Mouse (Mus musculus): ENCODE measurements around the gene Dhx32. TPM values are rescaled to one million over a fixed set of nuclear protein-coding genes. Genes with fewer than 3 reads are reported as not detected.
"Not testable (repeated sequence)": the region's sequence is repeated elsewhere in the genome, so short reads cannot be mapped to it uniquely, and the experiment has no call there.

Dhx32 gene
- polyA plus RNA-seq, 1 experiment from 2014 or later = 27.7 TPM

DNA sequence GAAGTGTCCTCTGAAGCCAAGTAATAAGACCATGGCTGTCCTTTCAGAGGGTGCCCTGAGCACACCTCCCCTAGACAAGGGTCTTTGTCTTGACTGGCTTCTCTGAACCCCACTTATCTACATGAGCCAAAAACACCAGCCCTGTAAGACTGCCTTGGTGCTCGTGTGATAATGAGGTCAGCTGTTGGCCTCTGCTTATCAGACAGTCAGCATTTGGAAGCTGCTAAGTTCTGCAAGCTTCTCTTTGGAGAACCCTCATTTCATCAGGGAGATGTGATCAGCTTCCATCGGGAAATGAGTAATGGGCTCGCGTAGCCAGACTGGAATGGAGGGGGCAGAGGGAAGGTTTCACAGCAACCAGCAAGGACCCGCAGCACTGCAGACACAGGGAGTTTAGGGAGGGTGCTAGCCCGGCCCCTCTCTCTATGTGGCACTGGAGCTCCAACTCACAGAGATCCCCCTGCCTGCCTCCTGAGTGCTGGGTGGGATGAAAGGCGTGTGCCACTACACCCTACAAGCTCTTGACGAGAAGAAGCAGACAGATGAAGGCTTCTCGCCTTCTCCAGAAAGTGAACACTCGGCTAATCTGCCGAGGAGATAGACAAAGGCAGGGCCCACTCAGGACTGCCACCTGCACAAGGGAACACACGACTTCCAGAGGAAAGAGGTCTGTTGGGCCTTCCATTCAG is 84.4 kb downstream of the Dhx32 start:
- no peak overlapping the region for H3K4me2 ChIP-seq (ENCODE audit: low read depth, low read length)
- H3K4me1 ChIP-seq (replicated peaks; ENCODE audit: control insufficient read depth, insufficient read depth, low read length) = no peaks in the 10 kb centered on the region
- H3K27ac ChIP-seq (ENCODE audit: low read length) = no peak overlapping the region
- H3K36me3 ChIP-seq (ENCODE audit: control insufficient read depth, insufficient read depth, low read length) = peaks cover 2% of the 10 kb centered on the region; the same call in 1 of the 2 replicates
- WGBS = 77% methylated on average over 12 of the region's 12 CpGs
- no peaks in the 10 kb centered on the region for H3K27me3 ChIP-seq (ENCODE audit: control insufficient read depth, insufficient read depth, low read depth, low read length)
- no peak for ATAC-seq (ENCODE audit: low read depth)
- no peak overlapping the region for H3K4me3 ChIP-seq (ENCODE audit: low read length)
- H3K9ac ChIP-seq (ENCODE audit: low read length) = no peak overlapping the region
- no peaks in the 10 kb centered on the region for H3K9me3 ChIP-seq (ENCODE audit: control insufficient read depth, low read length)

DNA sequence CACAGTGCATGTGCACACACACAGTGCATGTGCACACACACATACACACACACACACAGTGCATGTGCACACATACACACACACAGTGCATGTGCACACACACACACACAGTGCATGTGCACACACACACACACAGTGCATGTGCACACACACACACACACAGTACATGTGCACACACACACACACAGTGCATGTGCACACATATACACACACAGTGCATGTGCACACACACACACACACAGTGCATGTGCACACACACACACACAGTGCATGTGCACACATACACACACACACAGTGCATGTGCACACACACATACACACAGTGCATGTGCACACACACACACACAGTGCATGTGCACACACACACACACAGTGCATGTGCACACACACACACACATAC is 96.9 kb downstream of the Dhx32 start:
- not testable (repeated sequence) for H3K9ac ChIP-seq (ENCODE audit: low read length); H3K27me3 ChIP-seq (ENCODE audit: control insufficient read depth, insufficient read depth, low read depth, low read length); ATAC-seq (ENCODE audit: low read depth); H3K4me1 ChIP-seq (replicated peaks; ENCODE audit: control insufficient read depth, insufficient read depth, low read length); H3K4me2 ChIP-seq (ENCODE audit: low read depth, low read length); H3K27ac ChIP-seq (ENCODE audit: low read length); H3K4me3 ChIP-seq (ENCODE audit: low read length)
- Histone ChIP-seq H3K36me3 (ENCODE audit: control insufficient read depth, insufficient read depth, low read length) (peaks cover 19% of the 10 kb centered on the region), H3K9me3 (ENCODE audit: control insufficient read depth, low read length) (peaks cover 14% of the 10 kb centered on the region; the same call in 1 of the 2 replicates)

DNA sequence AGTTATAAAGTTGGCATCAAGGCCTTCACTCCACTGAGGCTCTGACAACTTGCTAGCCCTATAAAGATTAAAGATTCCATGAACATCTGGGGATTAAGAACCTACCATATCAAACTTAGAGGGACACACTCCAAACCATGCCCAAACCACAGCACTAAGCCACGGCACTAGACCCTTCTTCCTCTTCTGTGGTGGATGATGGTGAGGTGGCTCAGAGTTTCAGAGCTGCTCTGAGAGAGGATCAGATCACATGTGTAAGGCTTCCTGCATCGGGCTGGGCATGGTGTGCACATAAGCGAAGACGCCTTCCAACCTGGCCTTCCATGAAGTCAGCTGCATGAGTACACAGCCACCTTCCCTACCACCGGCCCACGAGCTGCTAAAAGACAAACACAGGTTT is 97.8 kb downstream of the Dhx32 start:
- Histone ChIP-seq H3K27me3 (ENCODE audit: control insufficient read depth, insufficient read depth, low read depth, low read length) (no peaks in the 10 kb centered on the region), H3K9me3 (ENCODE audit: control insufficient read depth, low read length) (peaks cover 14% of the 10 kb centered on the region; the same call in 1 of the 2 replicates), H3K36me3 (ENCODE audit: control insufficient read depth, insufficient read depth, low read length) (peaks cover 15% of the 10 kb centered on the region), H3K4me3 (ENCODE audit: low read length) (no peak overlapping the region), H3K27ac (ENCODE audit: low read length) (no peak overlapping the region), H3K9ac (ENCODE audit: low read length) (no peak overlapping the region), H3K4me1 (replicated peaks; ENCODE audit: control insufficient read depth, insufficient read depth, low read length) (no peaks in the 10 kb centered on the region), H3K4me2 (ENCODE audit: low read depth, low read length) (no peak overlapping the region)
- 90% methylated on average over 6 of the region's 6 CpGs for WGBS
- no peak for ATAC-seq (ENCODE audit: low read depth)

DNA sequence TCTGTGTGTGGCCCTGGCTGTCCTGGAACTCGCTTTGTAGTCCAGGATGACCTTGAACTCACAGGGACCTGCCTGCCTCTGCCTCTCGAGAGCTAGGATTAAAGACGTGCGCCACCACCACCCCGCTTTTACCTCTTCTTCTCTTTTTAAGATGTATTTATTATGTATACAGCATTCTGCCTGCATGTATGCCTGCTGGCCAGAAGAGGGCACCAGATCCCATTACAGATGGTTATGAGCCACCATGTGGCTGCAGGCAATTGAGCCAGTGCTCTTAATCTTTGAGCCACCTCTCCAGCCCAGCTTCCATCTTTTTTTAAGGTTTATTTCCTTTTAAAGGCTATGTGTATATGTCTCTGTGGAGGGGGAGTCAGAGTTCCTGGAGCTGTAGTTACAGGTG is 98.4 kb downstream of the Dhx32 start:
- ATAC-seq (ENCODE audit: low read depth) = no peak
- WGBS = 84% methylated on average over 5 of the region's 5 CpGs
- Histone ChIP-seq H3K9me3 (ENCODE audit: control insufficient read depth, low read length) (peaks cover 12% of the 10 kb centered on the region; the same call in 1 of the 2 replicates), H3K36me3 (ENCODE audit: control insufficient read depth, insufficient read depth, low read length) (peaks cover 10% of the 10 kb centered on the region), H3K9ac (ENCODE audit: low read length) (no peak overlapping the region), H3K4me1 (replicated peaks; ENCODE audit: control insufficient read depth, insufficient read depth, low read length) (no peaks in the 10 kb centered on the region), H3K4me3 (ENCODE audit: low read length) (no peak overlapping the region), H3K27me3 (ENCODE audit: control insufficient read depth, insufficient read depth, low read depth, low read length) (no peaks in the 10 kb centered on the region), H3K4me2 (ENCODE audit: low read depth, low read length) (no peak overlapping the region), H3K27ac (ENCODE audit: low read length) (no peak overlapping the region)

DNA sequence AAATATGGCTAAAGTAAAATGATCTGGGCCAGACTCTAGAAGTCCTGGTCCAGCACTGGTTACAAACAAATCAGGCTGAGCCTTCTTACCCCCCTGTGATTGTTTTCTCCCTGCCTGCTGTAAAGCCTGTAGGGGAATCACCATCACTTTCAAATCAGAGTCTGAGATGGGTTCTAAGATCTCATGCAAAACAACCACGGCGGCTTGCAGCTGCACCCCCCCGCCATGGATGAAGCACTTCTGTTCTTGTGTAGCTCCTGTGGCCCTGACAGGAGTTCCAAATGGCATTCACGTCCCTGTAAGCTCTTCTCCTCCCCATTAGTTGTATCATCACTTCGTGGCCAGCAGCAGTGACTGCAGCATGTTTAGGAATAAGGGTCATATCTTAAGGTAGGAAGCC is 98.9 kb downstream of the Dhx32 start:
- H3K27me3 ChIP-seq (ENCODE audit: control insufficient read depth, insufficient read depth, low read depth, low read length) = no peaks in the 10 kb centered on the region
- H3K36me3 ChIP-seq (ENCODE audit: control insufficient read depth, insufficient read depth, low read length) = peaks cover 5% of the 10 kb centered on the region
- H3K4me2 ChIP-seq (ENCODE audit: low read depth, low read length) = no peak overlapping the region
- no peak overlapping the region for H3K9ac ChIP-seq (ENCODE audit: low read length)
- no peak overlapping the region for H3K27ac ChIP-seq (ENCODE audit: low read length)
- peaks cover 7% of the 10 kb centered on the region; the same call in 1 of the 2 replicates for H3K9me3 ChIP-seq (ENCODE audit: control insufficient read depth, low read length)
- ATAC-seq (ENCODE audit: low read depth) = no peak
- WGBS = 85% methylated on average over 5 of the region's 5 CpGs
- H3K4me1 ChIP-seq (replicated peaks; ENCODE audit: control insufficient read depth, insufficient read depth, low read length) = no peaks in the 10 kb centered on the region
- no peak overlapping the region for H3K4me3 ChIP-seq (ENCODE audit: low read length)

GRCm38 (mm10) chr7:133679961-133680360 is 102.6 kb downstream of the Dhx32 start, which contains the start of gene Mmp21:
TSS of gene Mmp21 (minus strand) at chr7:133680061.
- 73% methylated on average over 3 of the region's 3 CpGs for WGBS
- Histone ChIP-seq H3K9ac (ENCODE audit: low read length) (no peak within 1 kb of the TSS), H3K36me3 (ENCODE audit: control insufficient read depth, insufficient read depth, low read length) (no peaks in the 10 kb centered on the region), H3K27me3 (ENCODE audit: control insufficient read depth, insufficient read depth, low read depth, low read length) (no peaks in the 10 kb centered on the region), H3K4me1 (replicated peaks; ENCODE audit: control insufficient read depth, insufficient read depth, low read length) (no peaks in the 10 kb centered on the region), H3K4me2 (ENCODE audit: low read depth, low read length) (no peak within 1 kb of the TSS), H3K9me3 (ENCODE audit: control insufficient read depth, low read length) (no peaks in the 10 kb centered on the region), H3K4me3 (ENCODE audit: low read length) (no peak within 1 kb of the TSS), H3K27ac (ENCODE audit: low read length) (no peak within 1 kb of the TSS)
- ATAC-seq (ENCODE audit: low read depth) = no peak

DNA sequence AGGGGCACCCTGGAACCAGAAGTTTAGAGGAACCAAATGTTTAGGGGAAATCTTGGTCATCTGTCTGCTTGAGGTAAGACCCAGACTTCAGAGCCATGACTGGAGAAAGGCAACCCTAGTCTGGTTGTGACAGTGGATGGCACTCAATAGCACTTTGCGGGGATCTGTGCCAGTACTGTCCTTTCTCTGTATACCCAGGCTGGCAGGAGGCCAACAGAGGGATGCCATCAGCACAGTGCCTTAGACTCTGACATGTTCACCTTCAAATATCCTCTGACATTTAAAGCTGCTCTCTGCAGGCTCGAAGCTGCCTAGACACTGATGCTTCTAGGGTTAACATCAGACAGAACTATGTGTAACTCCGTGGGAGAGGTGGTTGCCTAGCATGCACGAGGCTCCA is 103.1 kb downstream of the Dhx32 start:
- 54% methylated on average over 4 of the region's 4 CpGs for WGBS
- H3K4me1 ChIP-seq (replicated peaks; ENCODE audit: control insufficient read depth, insufficient read depth, low read length) = no peaks in the 10 kb centered on the region

GRCm38 (mm10) chr7:133678716-133679115 is 103.8 kb downstream of the Dhx32 start:
- no peaks in the 10 kb centered on the region for H3K4me1 ChIP-seq (replicated peaks; ENCODE audit: control insufficient read depth, insufficient read depth, low read length)
- no peak overlapping the region for H3K27ac ChIP-seq (ENCODE audit: low read length)
- H3K9me3 ChIP-seq (ENCODE audit: control insufficient read depth, low read length) = no peaks in the 10 kb centered on the region
- H3K9ac ChIP-seq (ENCODE audit: low read length) = no peak overlapping the region
- H3K4me2 ChIP-seq (ENCODE audit: low read depth, low read length) = no peak overlapping the region
- ATAC-seq (ENCODE audit: low read depth) = no peak
- H3K4me3 ChIP-seq (ENCODE audit: low read length) = no peak overlapping the region
- no peaks in the 10 kb centered on the region for H3K27me3 ChIP-seq (ENCODE audit: control insufficient read depth, insufficient read depth, low read depth, low read length)
- no peaks in the 10 kb centered on the region for H3K36me3 ChIP-seq (ENCODE audit: control insufficient read depth, insufficient read depth, low read length)
- WGBS = 90% methylated on average over 8 of the region's 8 CpGs

More for the DNA sequence above, 103.1 kb downstream of the Dhx32 start:
- Histone ChIP-seq H3K27ac (ENCODE audit: low read length) (no peak overlapping the region), H3K9ac (ENCODE audit: low read length) (no peak overlapping the region), H3K4me2 (ENCODE audit: low read depth, low read length) (no peak overlapping the region), H3K4me3 (ENCODE audit: low read length) (no peak overlapping the region), H3K27me3 (ENCODE audit: control insufficient read depth, insufficient read depth, low read depth, low read length) (no peaks in the 10 kb centered on the region), H3K36me3 (ENCODE audit: control insufficient read depth, insufficient read depth, low read length) (no peaks in the 10 kb centered on the region), H3K9me3 (ENCODE audit: control insufficient read depth, low read length) (no peaks in the 10 kb centered on the region)
- no peak for ATAC-seq (ENCODE audit: low read depth)

- Histone ChIP-seq H3K9me3 (ENCODE audit: control insufficient read depth, low read length) (no peaks in the 10 kb centered on the region), H3K4me1 (replicated peaks; ENCODE audit: control insufficient read depth, insufficient read depth, low read length) (no peaks in the 10 kb centered on the region), H3K4me2 (ENCODE audit: low read depth, low read length) (no peak overlapping the region), H3K27ac (ENCODE audit: low read length) (no peak overlapping the region), H3K9ac (ENCODE audit: low read length) (no peak overlapping the region), H3K36me3 (ENCODE audit: control insufficient read depth, insufficient read depth, low read length) (peaks cover 17% of the 10 kb centered on the region), H3K27me3 (ENCODE audit: control insufficient read depth, insufficient read depth, low read depth, low read length) (no peaks in the 10 kb centered on the region), H3K4me3 (ENCODE audit: low read length) (no peak overlapping the region)
- WGBS = 66% methylated on average over 9 of the region's 9 CpGs
- ATAC-seq (ENCODE audit: low read depth) = no peak
These were observed 106.5 kb downstream of the Dhx32 start for GRCm38 (mm10) chr7:133676002-133676401.

Data from lung, embryonic 16.5 days (tissue).